In genomic region chr5:65696821-65697485, GRCm38 (mm10) we compare ENCODE assay signal across 8 mouse cellular contexts. TPM values are rescaled to one million over a fixed set of nuclear protein-coding genes. Genes with fewer than 3 reads are reported as not detected.
DNase-seq lines count a peak whose midpoint lies in the region; ATAC-seq and TF ChIP-seq lines count a peak whose summit lies in the region.

No protein-coding gene starts in this region.

- H3K4me1 ChIP-seq in cortical plate, adult 2 months (ENCODE audit: control insufficient read depth, insufficient read depth, low read length) = peaks cover 4% of the 10 kb centered on the region
- H3K4me1 ChIP-seq in megakaryocyte, embryonic 14.5 days = peaks cover 35% of the 10 kb centered on the region

- H3K4me3 ChIP-seq in cortical plate, adult 2 months (ENCODE audit: insufficient read depth, low read length) = peak overlapping the region; percentile 89
- H3K4me3 ChIP-seq in megakaryocyte, embryonic 14.5 days (replicated peaks) = peak overlapping the region; percentile 95

- no peaks in the 10 kb centered on the region for H3K9me3 ChIP-seq in megakaryocyte, embryonic 14.5 days

- H3K27me3 ChIP-seq in megakaryocyte, embryonic 14.5 days (replicated peaks) = no peaks in the 10 kb centered on the region

- DNase-seq in gastrocnemius, adult 8-10 months (ENCODE audit: low spot score in 2 of 2) = peak; percentile 41 to 52
- DNase-seq in hindlimb bud, embryonic 11.5 days (ENCODE audit: extremely low spot score, low read depth, low spot score) = peak; percentile 64
- DNase-seq in left cerebral cortex, adult 8-10 months (ENCODE audit: low spot score in 2 of 2) = peak; percentile 32 to 37
- DNase-seq in right cerebral cortex, adult 2 months (ENCODE audit: low spot score in 2 of 2) = peak; percentile 74 to 75
- peak; percentile 29 for DNase-seq in urinary bladder, postnatal 10 days (ENCODE audit: low spot score)

- peak overlapping the region; percentile 63 for H3K27ac ChIP-seq in cortical plate, adult 2 months (ENCODE audit: insufficient read depth, low read length)

- ATAC-seq in activated CD4-positive, CD25-positive, alpha-beta regulatory T cell, adult 4 months = peak; percentile 40

- TF ChIP-seq CTCF in cortical plate, adult 2 months (IDR thresholded peaks at IDR 0.05; ENCODE audit: extremely low read depth, insufficient read depth, low read length) = peak; percentile 61

- H3K36me3 ChIP-seq in megakaryocyte, embryonic 14.5 days (replicated peaks; ENCODE audit: low read length) = peaks cover 34% of the 10 kb centered on the region

- no peak for TF ChIP-seq POLR2A in cortical plate, adult 2 months (IDR thresholded peaks at IDR 0.05; ENCODE audit: extremely low read depth, insufficient read depth, low read length)

RNA-seq across cellular contexts. Expression of gene Pds5a, which starts 1.1 kb away (rescaled TPM):
- 100 to 1,000 TPM in 1 of 2 experiments, 10 to 100 TPM in 1; 67.6 to 104 TPM for polyA plus RNA-seq in activated CD4-positive, CD25-positive, alpha-beta regulatory T cell, adult 4 months (2017; shearing (Covaris generic))
- polyA plus RNA-seq in cortical plate, adult 2 months (2012; rRNA removed) = 53.7 and 57.2 TPM in 2 replicates
- total RNA-seq in gastrocnemius, adult 8-10 months (2022) = 10 to 100 TPM; 37.4 to 55.3 (median 41.5) TPM
- total RNA-seq in left cerebral cortex, adult 8-10 months (2022) = 10 to 100 TPM; 73.0 to 80.2 (median 75.8) TPM
- 1.8 and 4.8 TPM in 2 replicates for polyA plus RNA-seq in megakaryocyte, embryonic 14.5 days (2012; ENCODE audit: insufficient read depth, low replicate concordance)

Comparison
In these comparisons a context has a peak if more than half of its experiments do, and no peak if none do; other contexts are left out.
1. Peak in every context shown above with its lines: DNase-seq, ATAC-seq, H3K4me3 ChIP-seq and H3K27ac ChIP-seq.